Mouse (Mus musculus) thymus, adult 2 months (tissue): ENCODE results near the gene Robo2. TPM values are rescaled to one million over a fixed set of nuclear protein-coding genes. Genes with fewer than 3 reads are reported as not detected.

ENCODE experiments used
- DNase-seq: peaks from one replicate; pipeline ENCODE4 v3.0.0; 2021
- H3K27ac ChIP-seq: fragments of 200-500 bp; 2 replicates; pipeline ENCODE4 v1.5.1; 2012; ENCODE audit warnings: low read length, control low read depth; ENCODE audit not compliant: control insufficient read depth, insufficient read depth
- H3K27me3 ChIP-seq: fragments of 200-500 bp; 2 replicates; pipeline ENCODE4 v1.6.1; 2012; ENCODE audit warnings: mild to moderate bottlenecking, low read length, moderate library complexity, mixed read lengths; ENCODE audit not compliant: control insufficient read depth, insufficient read depth
- H3K36me3 ChIP-seq: fragments of 200-500 bp; 2 replicates; pipeline ENCODE4 v1.6.1; 2012; ENCODE audit warnings: mild to moderate bottlenecking, low read length, moderate library complexity; ENCODE audit not compliant: control insufficient read depth, insufficient read depth
- H3K4me1 ChIP-seq: fragments of 200-500 bp; replicated peaks from 2 replicates; pipeline ENCODE4 v1.6.1; 2012; ENCODE audit warnings: low read length; ENCODE audit not compliant: control insufficient read depth, insufficient read depth
- H3K4me3 ChIP-seq: fragments of 200-500 bp; 2 replicates; pipeline ENCODE4 v1.5.1; 2012; ENCODE audit warnings: mild to moderate bottlenecking, low read length, control low read depth, moderate library complexity; ENCODE audit not compliant: control insufficient read depth, insufficient read depth
- CTCF ChIP-seq: fragments of 200-500 bp; IDR thresholded peaks from 2 replicates; pipeline ENCODE4 v1.5.1; 2012; ENCODE audit warnings: mild to moderate bottlenecking, control low read depth, low read length, moderate library complexity, borderline replicate concordance; ENCODE audit not compliant: control insufficient read depth, poor library complexity, insufficient read depth; ENCODE audit errors: extremely low read depth
- POLR2A ChIP-seq: fragments of 200-500 bp; IDR thresholded peaks from 2 replicates; pipeline ENCODE4 v1.6.1; 2012; ENCODE audit warnings: mild to moderate bottlenecking, low read length, control low read depth, moderate library complexity; ENCODE audit not compliant: control insufficient read depth, poor library complexity, insufficient read depth; ENCODE audit errors: extremely low read depth
- WGBS: fragments of 180-500 bp; shearing (Covaris S2); methylation state at CpG from one replicate; pipeline ENCODE4 v1.1.7; 2018; 5-methylcytosine and 5-hydroxymethylcytosine counted together
- polyA plus RNA-seq: library from polyadenylated mRNA; depleted of rRNA; stranded (reverse); fragments of >200 nt; gene quantifications from 2 replicates; pipeline ENCODE4 v1.2.3, GENCODE M21; 2012

Robo2 gene
- polyA plus RNA-seq, 1 experiment = 2.2 TPM

DNA sequence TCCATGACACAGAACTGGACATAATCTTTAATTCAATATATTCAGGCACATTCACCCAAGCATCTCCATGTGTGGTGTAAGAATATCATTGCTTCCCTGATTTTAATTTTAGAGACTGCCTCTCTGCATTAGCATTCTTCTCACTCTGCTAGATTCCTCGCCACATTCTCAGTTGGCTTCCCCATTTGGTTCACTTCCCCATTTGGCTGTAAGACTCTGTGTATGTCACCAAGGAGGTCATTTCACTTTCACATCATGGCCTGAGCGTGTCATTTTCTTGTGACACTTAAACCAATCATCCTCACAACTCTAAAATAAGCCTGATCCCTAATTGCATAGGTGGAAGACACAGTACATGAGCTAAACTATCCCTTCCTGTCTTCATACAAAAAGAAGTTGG lies 536.6 kb downstream of the Robo2 start:
- Histone ChIP-seq H3K36me3 (no peaks in the 10 kb centered on the region), H3K27ac (no peak overlapping the region), H3K27me3 (no peaks in the 10 kb centered on the region), H3K4me3 (no peak overlapping the region), H3K4me1 (no peaks in the 10 kb centered on the region)
- WGBS = 13% methylated on average over 2 of the region's 2 CpGs
- TF ChIP-seq POLR2A (no peak), CTCF (no peak)
- DNase-seq = no peak

DNA sequence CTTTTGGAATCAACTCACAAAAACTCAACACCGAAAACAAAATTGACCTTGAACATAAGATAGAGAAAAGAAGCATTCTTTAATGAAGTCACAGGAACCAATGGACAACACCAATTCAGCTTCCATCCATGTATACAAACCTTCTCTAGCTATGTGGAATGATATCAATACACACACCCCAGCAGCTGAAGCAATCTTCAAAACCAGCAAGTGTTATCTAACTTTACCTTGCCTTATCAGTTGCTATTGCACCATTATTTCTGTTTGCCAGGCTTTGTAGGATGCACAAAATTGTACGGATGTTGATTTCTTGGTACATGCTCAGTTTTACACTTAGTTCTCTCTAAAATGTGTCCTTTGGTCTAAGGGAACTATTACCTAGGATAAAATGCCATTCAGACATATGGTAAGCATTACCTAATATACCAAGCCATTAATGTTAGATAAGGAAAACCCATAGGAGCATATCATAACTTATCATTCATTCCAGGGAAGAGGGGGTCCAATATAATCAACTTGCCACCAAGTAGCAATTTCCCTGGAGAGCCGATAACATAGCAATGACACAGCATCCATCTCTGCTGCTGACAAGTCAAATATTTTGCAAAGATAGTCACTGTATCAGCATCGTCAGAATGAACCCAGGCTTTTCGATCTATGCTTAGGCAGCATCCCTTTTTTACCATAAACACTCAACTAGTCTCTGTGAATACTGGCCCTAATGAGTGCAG lies 537.6 kb downstream of the Robo2 start:
- Histone ChIP-seq H3K4me1 (no peaks in the 10 kb centered on the region), H3K4me3 (no peak overlapping the region), H3K27me3 (no peaks in the 10 kb centered on the region), H3K27ac (no peak overlapping the region), H3K36me3 (no peaks in the 10 kb centered on the region)
- DNase-seq = no peak
- WGBS = 93% methylated on average over 5 of the region's 5 CpGs
- no peak for TF ChIP-seq POLR2A
- no peak for TF ChIP-seq CTCF

DNA sequence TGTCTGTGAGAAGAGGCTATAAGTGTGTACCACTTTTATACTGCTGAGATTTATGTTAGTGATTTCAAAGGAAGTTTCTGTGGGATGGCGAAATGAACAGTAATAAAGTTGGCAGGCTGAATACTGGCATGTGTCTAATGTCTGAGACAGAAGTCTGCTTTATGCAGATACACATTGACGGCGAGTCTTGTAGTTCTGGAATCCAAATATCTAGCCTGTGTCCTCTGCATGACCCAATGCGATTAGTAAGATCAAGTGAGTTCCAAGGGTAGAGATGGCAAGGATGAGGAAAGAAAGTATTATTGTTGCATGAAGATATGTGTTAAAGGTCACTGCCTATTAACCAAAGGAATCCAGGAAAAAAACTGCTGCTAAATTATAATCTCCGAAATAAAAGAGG lies 541.3 kb downstream of the Robo2 start:
- H3K4me3 ChIP-seq = no peak overlapping the region
- TF ChIP-seq CTCF (no peak), POLR2A (no peak)
- DNase-seq = no peak
- WGBS = 94% methylated on average over 5 of the region's 5 CpGs
- H3K4me1 ChIP-seq = no peaks in the 10 kb centered on the region
- no peaks in the 10 kb centered on the region for H3K36me3 ChIP-seq
- no peaks in the 10 kb centered on the region for H3K27me3 ChIP-seq
- H3K27ac ChIP-seq = no peak overlapping the region

DNA sequence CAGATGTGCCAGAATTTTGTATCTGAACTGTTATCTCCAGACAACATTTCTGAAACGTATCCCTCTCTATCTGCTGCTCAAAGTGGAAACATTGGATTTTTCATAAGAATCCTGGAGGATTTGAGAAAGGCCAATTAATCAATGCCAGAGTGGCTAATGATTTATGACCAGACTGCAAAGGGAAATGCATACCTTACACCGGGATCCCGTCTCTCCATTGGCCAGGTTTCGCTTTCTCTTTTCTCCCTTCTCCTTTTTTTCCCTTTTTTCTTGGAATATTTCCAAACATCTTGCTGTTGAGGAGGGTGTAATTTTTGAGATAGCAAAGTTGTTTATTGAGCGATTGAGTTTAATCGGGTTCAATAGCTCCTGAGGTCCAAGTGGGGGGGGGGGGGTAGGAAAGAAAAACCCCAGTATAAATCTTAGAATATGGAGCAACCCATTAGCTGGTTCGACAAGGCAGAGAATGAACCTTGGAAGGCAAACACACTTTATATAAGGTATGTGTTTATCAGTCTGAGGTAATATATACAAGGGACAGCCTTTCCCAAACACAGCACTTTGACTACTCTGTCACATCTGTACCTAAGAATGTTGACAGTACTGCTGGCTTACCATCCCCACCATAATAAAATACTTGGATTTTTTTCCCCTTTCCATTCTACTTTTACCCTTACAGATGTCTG lies 542.0 kb downstream of the Robo2 start:
- Histone ChIP-seq H3K27me3 (no peaks in the 10 kb centered on the region), H3K27ac (no peak overlapping the region), H3K4me3 (no peak overlapping the region), H3K36me3 (no peaks in the 10 kb centered on the region), H3K4me1 (no peaks in the 10 kb centered on the region)
- TF ChIP-seq POLR2A (no peak), CTCF (no peak)
- 84% methylated on average over 7 of the region's 7 CpGs for WGBS
- no peak for DNase-seq

DNA sequence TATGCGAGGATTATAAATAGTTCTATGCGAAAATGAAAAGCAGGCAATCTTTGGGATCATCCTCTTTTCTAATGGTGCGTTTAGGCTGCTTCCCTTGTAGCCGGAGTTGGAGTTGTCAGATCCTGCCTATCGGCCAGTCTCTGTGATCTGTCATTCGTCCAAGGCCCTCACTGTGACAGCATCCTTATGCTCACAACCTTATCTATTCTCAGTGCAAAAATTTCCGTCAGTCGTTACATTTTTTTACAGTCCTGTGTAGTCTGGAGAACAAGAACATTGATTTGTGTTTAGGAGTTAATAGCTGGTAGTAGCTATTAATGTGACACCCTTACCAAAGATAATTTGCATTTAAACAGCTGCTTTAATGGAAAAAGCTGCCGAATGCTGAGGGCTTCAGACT lies 547.0 kb downstream of the Robo2 start:
- TF ChIP-seq POLR2A (no peak), CTCF (no peak)
- Histone ChIP-seq H3K27me3 (no peaks in the 10 kb centered on the region), H3K4me1 (no peaks in the 10 kb centered on the region), H3K36me3 (no peaks in the 10 kb centered on the region), H3K27ac (no peak overlapping the region), H3K4me3 (no peak overlapping the region)
- no peak for DNase-seq
- 90% methylated on average over 9 of the region's 9 CpGs for WGBS

DNA sequence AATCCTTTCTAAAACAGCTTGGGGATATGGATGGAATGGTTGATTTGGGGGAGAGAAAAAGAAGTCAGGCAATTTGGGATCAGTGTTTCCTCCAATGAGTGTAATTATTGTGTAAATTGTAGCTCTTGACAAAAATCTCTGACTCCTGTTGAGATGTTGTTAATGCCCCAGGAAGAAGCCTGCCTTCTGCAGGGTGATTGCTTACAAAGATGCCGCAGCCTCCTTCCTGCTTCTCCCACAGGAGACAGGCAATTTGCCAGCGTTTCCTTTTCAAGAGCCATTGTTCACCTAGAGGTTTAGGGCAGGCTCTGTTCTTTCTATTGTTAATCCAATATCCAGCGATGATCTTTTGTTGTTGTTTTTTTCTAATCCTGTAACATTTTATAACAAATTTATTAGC lies 547.9 kb downstream of the Robo2 start:
- no peak for TF ChIP-seq CTCF
- no peak for TF ChIP-seq POLR2A
- Histone ChIP-seq H3K4me3 (no peak overlapping the region), H3K27ac (no peak overlapping the region), H3K36me3 (no peaks in the 10 kb centered on the region), H3K4me1 (no peaks in the 10 kb centered on the region), H3K27me3 (no peaks in the 10 kb centered on the region)
- DNase-seq = no peak
- WGBS = 4% methylated on average over 3 of the region's 3 CpGs
